Mouse (Mus musculus): ENCODE measurements at regions not wholly inside any gene's neighbourhood (a gene's known extent, or its start where the extent isn't known, plus 50 kb on each side); places are given as distances from the start of the nearest gene placed in this dataset.

DNA sequence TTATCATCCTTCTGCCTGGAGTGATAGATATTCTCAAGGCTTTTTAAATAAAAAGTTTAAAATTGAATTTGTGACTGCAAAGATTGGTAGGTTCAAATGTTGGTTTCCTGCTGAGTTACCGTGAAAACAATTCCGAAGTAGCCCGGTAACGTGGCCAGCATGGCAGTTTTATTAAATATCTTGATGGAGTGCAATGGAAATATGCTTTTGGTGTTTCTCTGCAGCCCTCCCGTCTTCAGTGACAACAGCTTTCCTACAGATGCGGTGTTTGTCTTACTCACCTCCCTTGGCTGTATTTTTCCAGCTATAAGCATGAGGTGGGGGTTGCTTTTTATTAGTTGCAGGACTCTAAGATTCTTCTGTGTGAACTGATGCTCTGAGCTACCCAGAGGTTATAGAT is 239.4 kb upstream of the Rnaseh2b start:
- TF ChIP-seq CTCF (IDR thresholded peaks at IDR 0.05; ENCODE audit: borderline replicate concordance, control insufficient read depth, extremely low read depth, insufficient read depth, low read length, poor library complexity) (no peak), POLR2A (IDR thresholded peaks at IDR 0.05; ENCODE audit: control insufficient read depth, extremely low read depth, insufficient read depth, low read length, poor library complexity) (no peak)

Measured in thymus, adult 2 months (tissue).